Mouse (Mus musculus) CH12.LX (cell line): ENCODE results near the gene Pgd. TPM values are rescaled to one million over a fixed set of nuclear protein-coding genes. Genes with fewer than 3 reads are reported as not detected.
"Not testable (repeated sequence)": the region's sequence is repeated elsewhere in the genome, so short reads cannot be mapped to it uniquely, and the experiment has no call there.

Experiments used
- DNase-seq: peaks from one replicate; pipeline ENCODE4 v3.0.0-alpha.2; 2013; ENCODE audit errors: extremely low read depth
- H3K27ac ChIP-seq: 2 replicates; pipeline ENCODE4 v1.5.1; 2012; ENCODE audit warnings: low read depth, mild to moderate bottlenecking, control low read depth, moderate library complexity; ENCODE audit not compliant: insufficient read depth
- H3K27me3 ChIP-seq: replicated peaks from 2 replicates; pipeline ENCODE3; 2012; ENCODE audit warnings: inconsistent platforms
- H3K36me3 ChIP-seq, 2 experiments: replicated peaks in 1 of 2; 2 replicates each; pipeline versions ENCODE3 to v1.6.1; 2012; ENCODE audit warnings: inconsistent platforms in 1 of 2, low read length in 1 of 2, mild to moderate bottlenecking in 1 of 2, mixed read lengths in 1 of 2, moderate library complexity in 1 of 2; ENCODE audit not compliant: control insufficient read depth in 1 of 2, insufficient read depth in 1 of 2
- H3K4me1 ChIP-seq, 2 experiments: 2 replicates each; pipeline ENCODE4 v1.6.1; 2012; ENCODE audit warnings: inconsistent platforms in 1 of 2, moderate library complexity in 1 of 2; ENCODE audit not compliant: insufficient read depth in 2 of 2, control insufficient read depth in 1 of 2
- H3K4me2 ChIP-seq: 2 replicates; pipeline ENCODE4 v1.6.1; 2012; ENCODE audit warnings: low read depth, mild to moderate bottlenecking, control low read depth; ENCODE audit not compliant: poor library complexity, insufficient read depth, severe bottlenecking
- H3K4me3 ChIP-seq, 3 experiments: fragments of 150-350 bp in 1 of 3; sonication (generic) in 1 of 3; replicated peaks in 1 of 3; 2 replicates each; pipeline versions ENCODE3 to v1.5.1; 2011 to 2012; ENCODE audit warnings: low read depth in 2 of 3, low read length in 2 of 3, mild to moderate bottlenecking in 2 of 3, moderate library complexity in 2 of 3, control low read depth in 1 of 3, improper control_type of control experiment in 1 of 3, inconsistent platforms in 1 of 3, mixed read lengths in 1 of 3; ENCODE audit not compliant: poor library complexity in 1 of 3
- H3K79me2 ChIP-seq: replicated peaks from 2 replicates; pipeline ENCODE4 v1.6.1; 2012; ENCODE audit warnings: mild to moderate bottlenecking, moderate library complexity; ENCODE audit not compliant: control insufficient read depth, poor library complexity, insufficient read depth, severe bottlenecking; ENCODE audit errors: extremely low read depth
- H3K9ac ChIP-seq: 2 replicates; pipeline ENCODE4 v1.6.1; 2012; ENCODE audit warnings: low read depth, mild to moderate bottlenecking, control low read depth, moderate library complexity; ENCODE audit not compliant: insufficient read depth
- H3K9me3 ChIP-seq: replicated peaks from 2 replicates; pipeline ENCODE3; 2012; ENCODE audit warnings: low read length, inconsistent platforms, mixed read lengths
- CHD2 ChIP-seq: IDR thresholded peaks from 2 replicates; pipeline ENCODE4 v1.6.1; 2011; ENCODE audit warnings: low read length, improper control_type of control experiment
- CTCF ChIP-seq, 2 experiments: IDR thresholded peaks in 1 of 2; conservative IDR thresholded peaks in 1 of 2; 2 replicates each; pipeline ENCODE4 v1.5.1; 2011 to 2012; ENCODE audit warnings: low read depth in 2 of 2, low read length in 2 of 2, improper control_type of control experiment in 1 of 2, inconsistent platforms in 1 of 2, mild to moderate bottlenecking in 1 of 2, moderate library complexity in 1 of 2
- ELF1 ChIP-seq: IDR thresholded peaks from 2 replicates; pipeline ENCODE4 v1.6.1; 2014; ENCODE audit warnings: low read depth, mild to moderate bottlenecking, inconsistent platforms, low read length, improper control_type of control experiment
- ETS1 ChIP-seq: conservative IDR thresholded peaks from 2 replicates; pipeline ENCODE4 v1.6.1; 2012; ENCODE audit warnings: low read depth, mild to moderate bottlenecking, inconsistent platforms, low read length, improper control_type of control experiment, moderate library complexity
- JUN ChIP-seq: IDR thresholded peaks from 2 replicates; pipeline ENCODE4 v1.6.1; 2011; ENCODE audit warnings: low read depth, mild to moderate bottlenecking, low read length, improper control_type of control experiment, moderate library complexity; ENCODE audit not compliant: insufficient read depth
- MAFK ChIP-seq: IDR thresholded peaks from 2 replicates; pipeline ENCODE4 v1.6.1; 2011; ENCODE audit warnings: low read length, improper control_type of control experiment; ENCODE audit not compliant: insufficient replicate concordance
- MYC ChIP-seq: IDR thresholded peaks from 2 replicates; pipeline ENCODE4 v1.6.1; 2011; ENCODE audit warnings: low read depth, mild to moderate bottlenecking, improper control_type of control experiment, low read length
- NRF1 ChIP-seq: IDR thresholded peaks from 2 replicates; pipeline ENCODE4 v1.6.1; 2014; ENCODE audit warnings: low read depth, mild to moderate bottlenecking, inconsistent platforms, low read length, improper control_type of control experiment, moderate library complexity
- RAD21 ChIP-seq: IDR thresholded peaks from 2 replicates; pipeline ENCODE4 v1.6.1; 2011; ENCODE audit warnings: low read depth, mild to moderate bottlenecking, low read length, improper control_type of control experiment, moderate library complexity
- RCOR1 ChIP-seq: conservative IDR thresholded peaks from 2 replicates; pipeline ENCODE4 v1.6.1; 2012; ENCODE audit warnings: low read depth, mild to moderate bottlenecking, inconsistent platforms, low read length, improper control_type of control experiment
- SIN3A ChIP-seq: IDR thresholded peaks from 2 replicates; pipeline ENCODE4 v1.6.1; 2012; ENCODE audit warnings: low read length, improper control_type of control experiment, inconsistent platforms
- SMC3 ChIP-seq: IDR thresholded peaks from 2 replicates; pipeline ENCODE4 v1.6.1; 2011; ENCODE audit warnings: low read depth, low read length, improper control_type of control experiment
- USF1 ChIP-seq: IDR thresholded peaks from 2 replicates; pipeline ENCODE4 v1.6.1; 2014; ENCODE audit warnings: low read depth, mild to moderate bottlenecking, inconsistent platforms, low read length, improper control_type of control experiment
- USF2 ChIP-seq: conservative IDR thresholded peaks from 2 replicates; pipeline ENCODE4 v1.6.1; 2011; ENCODE audit warnings: low read depth, low read length, improper control_type of control experiment
- ZKSCAN1 ChIP-seq: IDR thresholded peaks from 2 replicates; pipeline ENCODE4 v1.6.1; 2012; ENCODE audit warnings: low read depth, inconsistent platforms, low read length, improper control_type of control experiment, borderline replicate concordance
- ZNF384 ChIP-seq: IDR thresholded peaks from 2 replicates; pipeline ENCODE4 v1.6.1; 2012; ENCODE audit warnings: low read depth, low read length, improper control_type of control experiment, inconsistent platforms
- dilution Hi-C: fragments of 300-500 bp; cut with MboI; formaldehyde crosslinking; loops from 2 replicates; pipeline ENCODE4 v1.14.3; 2020; ENCODE audit warnings: low sequenced_read_pairs; ENCODE audit not compliant: extremely low pct_unique_long_range_greater_than_20kb, extremely low pct_ligation_motif_present
- in situ Hi-C: fragments of 300-500 bp; cut with MboI; formaldehyde crosslinking; loops from 3 replicates; pipeline ENCODE4 v1.14.3; 2019; ENCODE audit warnings: low sequenced_read_pairs, low pct_ligation_motif_present, low pct_unique_long_range_greater_than_20kb, mixed read lengths
- polyA plus RNA-seq: library from polyadenylated mRNA; unstranded; fragments of >175 nt; gene quantifications from 2 replicates; pipeline ENCODE4 v1.2.1, GENCODE M21; 2012; ENCODE audit warnings: low read depth; ENCODE audit not compliant: insufficient read length
- total RNA-seq, 2 experiments: library from RNA; depleted of rRNA; stranded (reverse); fragments of 300-350 nt in 1 of 2; fragments of >200 nt in 1 of 2; gene quantifications; 2 replicates each; pipeline ENCODE4 v1.2.3; 2012 to 2014

The Pgd gene
- total and polyA plus RNA-seq, 3 experiments, result 50.1 to 251 (median 51.6) TPM

GRCm38 (mm10) chr4:149170394-149170931, 3.9 kb upstream of the Pgd start:
- H3K36me3 ChIP-seq, result peaks cover 4% of the 10 kb centered on the region in 2 experiments
- H3K4me2 ChIP-seq, result no peak overlapping the region
- H3K4me1 ChIP-seq, result peaks cover 0 to 31% of the 10 kb centered on the region in 2 experiments; a peak in 2 of 4 replicates
- no peaks in the 10 kb centered on the region for H3K27me3 ChIP-seq
- H3K9me3 ChIP-seq, result no peaks in the 10 kb centered on the region
- dilution Hi-C loops (no loop called here), in situ Hi-C loops (loop anchor here (25.0 kb wide), 1 partner anchor 542 kb away; the partner anchor contains the start of gene Pik3cd)
- no peak overlapping the region for H3K9ac ChIP-seq
- no peak overlapping the region for H3K4me3 ChIP-seq
- DNase-seq, result no peak
- H3K79me2 ChIP-seq, result peaks cover 6% of the 10 kb centered on the region; the same call in 1 of the 2 replicates
- no peak overlapping the region for H3K27ac ChIP-seq
- TF ChIP-seq ELF1, result no peak
- 0 out of 2 replicates have a peak, but pooled peaks have one; percentile 41 for TF ChIP-seq MAFK

- in situ Hi-C loops, result loop anchor here (25.0 kb wide), 1 partner anchor 542 kb away; the partner anchor contains the start of gene Pik3cd
- H3K79me2 ChIP-seq, H3K4me3 ChIP-seq, DNase-seq, H3K27ac ChIP-seq, dilution Hi-C loops, H3K36me3 ChIP-seq, H3K4me2 ChIP-seq, H3K27me3 ChIP-seq, H3K9ac ChIP-seq, H3K9me3 ChIP-seq: not testable (repeated sequence)
- H3K4me1 ChIP-seq, result peaks cover 0 to 37% of the 10 kb centered on the region in 2 experiments; a peak in 2 of 4 replicates
These were observed 3.4 kb upstream of the Pgd start for GRCm38 (mm10) chr4:149169926-149170325.

GRCm38 (mm10) chr4:149168016-149168415, 1.4 kb upstream of the Pgd start:
- TF ChIP-seq NRF1, result no peak
- TF ChIP-seq CHD2, result no peak
- no peak for TF ChIP-seq JUN
- TF ChIP-seq MAFK, result no peak
- TF ChIP-seq RCOR1, result no peak
- TF ChIP-seq ZKSCAN1, result no peak
- TF ChIP-seq SIN3A, result no peak
- TF ChIP-seq RAD21, result no peak
- TF ChIP-seq MYC, result no peak
- TF ChIP-seq ETS1, result no peak
- TF ChIP-seq ZNF384, result no peak
- TF ChIP-seq USF2, result no peak
- TF ChIP-seq SMC3, result no peak
- no peak for TF ChIP-seq USF1
- no peak for TF ChIP-seq CTCF (conservative IDR thresholded peaks at IDR 0.05 in 1 of 2, IDR thresholded peaks at IDR 0.05 in 1 of 2; ENCODE audit: low read depth in 2 of 2, low read length in 2 of 2)
- Histone ChIP-seq H3K36me3 (peaks cover 4 to 22% of the 10 kb centered on the region in 2 experiments), H3K79me2 (peaks cover 14% of the 10 kb centered on the region), H3K27me3 (no peaks in the 10 kb centered on the region), H3K4me1 (peaks cover 0 to 51% of the 10 kb centered on the region in 2 experiments; a peak in 2 of 4 replicates), H3K9me3 (no peaks in the 10 kb centered on the region), H3K27ac (no peak overlapping the region), H3K9ac (no peak overlapping the region; the same call in 1 of the 2 replicates), H3K4me3 (peak overlapping the region in 2 of 3 experiments; percentile 85 to 95), H3K4me2 (peak overlapping the region; percentile 81)
- DNase-seq, result no peak
- in situ Hi-C loops (loop anchor here (25.0 kb wide), 1 partner anchor 544 kb away; the partner anchor contains the start of gene Pik3cd), dilution Hi-C loops (no loop called here)
